Mouse (Mus musculus) splenic B cell, adult 2 months (primary cell): ENCODE results near the gene Schip1.

Experiments
- DNase-seq: peaks from one replicate; pipeline ENCODE4 v3.0.0-alpha.2; 2011; ENCODE audit warnings: low read depth, low spot score
- H3K27me3 ChIP-seq: 2 replicates; pipeline ENCODE4 v1.6.1; 2012; ENCODE audit warnings: mild to moderate bottlenecking, low read length, moderate library complexity, mixed read lengths; ENCODE audit not compliant: control insufficient read depth, poor library complexity, insufficient read depth, severe bottlenecking
- H3K36me3 ChIP-seq: 2 replicates; pipeline ENCODE4 v1.6.1; 2012; ENCODE audit warnings: mild to moderate bottlenecking, low read length, moderate library complexity, mixed read lengths; ENCODE audit not compliant: control insufficient read depth, poor library complexity, insufficient read depth, severe bottlenecking

The Schip1 gene

GRCm38 (mm10) chr3:68375100-68375508 is 310.5 kb downstream of the Schip1 start:
- H3K27me3 ChIP-seq: no peaks in the 10 kb centered on the region
- DNase-seq: no peak
- no peaks in the 10 kb centered on the region for H3K36me3 ChIP-seq

- no peak for DNase-seq
- no peaks in the 10 kb centered on the region for H3K36me3 ChIP-seq
- H3K27me3 ChIP-seq: no peaks in the 10 kb centered on the region
Observed at GRCm38 (mm10) chr3:68377452-68378198, 313.0 kb downstream of the Schip1 start.

- Histone ChIP-seq H3K27me3 (no peaks in the 10 kb centered on the region), H3K36me3 (no peaks in the 10 kb centered on the region)
- DNase-seq: no peak
Observed at GRCm38 (mm10) chr3:68378799-68379198, 314.2 kb downstream of the Schip1 start.

DNA sequence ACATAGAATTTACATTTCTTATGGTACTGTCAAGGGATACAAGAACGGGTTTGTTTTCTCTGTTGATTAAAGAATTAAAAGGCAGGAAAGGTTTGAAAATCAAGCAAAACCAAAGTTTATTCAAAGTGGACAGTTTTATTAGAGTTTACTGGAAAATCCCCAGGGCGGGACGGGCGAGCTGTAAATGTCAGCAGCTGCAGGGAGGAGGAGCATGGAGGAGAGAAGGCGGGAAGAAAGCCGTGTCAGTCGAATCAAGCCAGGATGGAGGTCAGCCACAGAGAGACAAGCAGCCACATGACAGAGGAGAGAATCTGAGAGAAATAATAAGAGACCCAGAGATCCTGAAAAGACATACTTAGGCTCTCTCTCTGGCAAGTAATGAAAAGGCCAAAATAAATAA is 314.6 kb downstream of the Schip1 start:
- H3K36me3 ChIP-seq: no peaks in the 10 kb centered on the region
- H3K27me3 ChIP-seq: no peaks in the 10 kb centered on the region
- no peak for DNase-seq

DNA sequence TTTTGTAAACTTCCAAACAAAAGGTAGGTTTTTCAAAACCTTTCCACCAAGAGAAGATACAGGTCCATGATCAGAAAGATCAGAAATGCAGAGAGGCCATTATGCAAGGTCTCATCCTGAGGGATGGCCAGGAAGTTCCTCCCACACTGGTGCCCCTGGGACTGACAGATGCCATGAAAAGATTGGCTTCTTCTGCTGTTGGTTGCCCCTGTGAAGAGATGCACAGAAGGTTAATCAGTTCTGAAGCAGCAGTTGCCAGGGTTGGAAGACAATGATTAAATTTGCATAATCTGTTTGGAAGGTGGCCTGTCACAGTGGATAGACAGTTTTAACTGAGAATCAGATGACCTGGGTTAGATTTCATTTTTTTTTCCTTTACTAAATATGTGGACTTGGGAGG is 319.1 kb downstream of the Schip1 start:
- DNase-seq: no peak
- H3K36me3 ChIP-seq: no peaks in the 10 kb centered on the region
- H3K27me3 ChIP-seq: no peaks in the 10 kb centered on the region

DNA sequence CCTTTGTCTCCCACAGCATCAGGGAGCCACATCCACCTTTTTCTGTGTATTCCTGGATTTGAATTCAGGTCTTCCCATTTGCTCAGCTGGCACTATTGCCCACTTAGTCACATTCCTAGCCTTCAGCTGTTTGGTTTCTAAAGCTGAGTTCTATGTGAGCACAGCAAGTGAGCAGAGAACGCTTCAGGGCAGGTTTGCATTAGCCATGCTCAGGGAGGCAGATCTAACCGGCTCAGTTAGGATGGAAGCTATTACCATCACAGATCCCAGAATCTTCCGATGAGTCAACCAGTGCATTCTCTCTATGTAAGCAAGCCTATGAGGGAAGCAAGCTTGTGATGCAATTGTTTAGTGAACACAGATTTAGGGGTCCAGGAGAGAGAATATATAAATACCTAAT is 320.9 kb downstream of the Schip1 start:
- Histone ChIP-seq H3K36me3 (no peaks in the 10 kb centered on the region), H3K27me3 (no peaks in the 10 kb centered on the region)
- no peak for DNase-seq

GRCm38 (mm10) chr3:68388023-68388422 is 323.4 kb downstream of the Schip1 start:
- Histone ChIP-seq H3K27me3 (no peaks in the 10 kb centered on the region), H3K36me3 (no peaks in the 10 kb centered on the region)
- no peak for DNase-seq

DNA sequence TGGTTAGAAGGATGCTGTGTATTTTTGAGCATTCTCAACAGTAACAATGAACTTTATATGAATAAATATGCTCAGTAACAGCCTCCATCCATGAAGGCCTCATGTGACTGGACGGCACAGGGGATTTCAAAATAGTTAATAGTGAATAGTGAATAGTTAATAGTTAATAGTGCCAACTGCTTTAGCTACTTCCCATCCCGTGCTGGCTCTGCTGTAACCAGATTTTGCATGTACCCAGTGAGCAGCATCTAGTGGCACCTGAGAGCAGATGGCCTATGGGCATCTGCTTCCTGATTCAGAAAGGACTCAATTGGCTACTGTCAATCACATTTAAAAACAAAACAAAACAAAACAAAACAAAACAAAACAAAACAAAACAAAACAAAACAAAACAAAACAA is 329.0 kb downstream of the Schip1 start:
- no peaks in the 10 kb centered on the region for H3K36me3 ChIP-seq
- no peaks in the 10 kb centered on the region for H3K27me3 ChIP-seq
- no peak for DNase-seq

GRCm38 (mm10) chr3:68398691-68399090 is 334.1 kb downstream of the Schip1 start:
- DNase-seq: no peak
- Histone ChIP-seq H3K27me3 (no peaks in the 10 kb centered on the region), H3K36me3 (no peaks in the 10 kb centered on the region)

DNA sequence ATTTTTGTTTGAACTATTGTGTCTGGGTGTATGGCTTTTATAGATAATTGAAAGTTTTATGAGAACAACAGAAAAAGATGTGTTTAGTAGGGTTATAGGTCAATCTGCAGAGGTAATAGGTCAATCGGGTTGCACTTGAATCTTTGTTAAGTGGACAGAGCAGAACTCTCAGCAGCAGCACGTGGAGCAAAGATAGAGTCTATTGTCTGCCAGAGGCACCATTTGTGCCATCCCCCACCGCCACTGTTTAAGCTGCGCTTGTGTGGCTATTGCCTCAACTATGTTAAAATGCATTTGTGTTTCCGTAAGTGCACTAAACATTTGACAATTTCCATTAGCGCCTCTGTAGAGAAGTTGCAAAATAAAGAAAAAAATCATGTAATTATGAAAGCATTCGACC is 335.5 kb downstream of the Schip1 start:
- no peaks in the 10 kb centered on the region for H3K36me3 ChIP-seq
- H3K27me3 ChIP-seq: no peaks in the 10 kb centered on the region
- no peak for DNase-seq

- no peaks in the 10 kb centered on the region for H3K36me3 ChIP-seq
- no peaks in the 10 kb centered on the region for H3K27me3 ChIP-seq
- no peak for DNase-seq
Observed at GRCm38 (mm10) chr3:68403343-68403742, 338.7 kb downstream of the Schip1 start.

DNA sequence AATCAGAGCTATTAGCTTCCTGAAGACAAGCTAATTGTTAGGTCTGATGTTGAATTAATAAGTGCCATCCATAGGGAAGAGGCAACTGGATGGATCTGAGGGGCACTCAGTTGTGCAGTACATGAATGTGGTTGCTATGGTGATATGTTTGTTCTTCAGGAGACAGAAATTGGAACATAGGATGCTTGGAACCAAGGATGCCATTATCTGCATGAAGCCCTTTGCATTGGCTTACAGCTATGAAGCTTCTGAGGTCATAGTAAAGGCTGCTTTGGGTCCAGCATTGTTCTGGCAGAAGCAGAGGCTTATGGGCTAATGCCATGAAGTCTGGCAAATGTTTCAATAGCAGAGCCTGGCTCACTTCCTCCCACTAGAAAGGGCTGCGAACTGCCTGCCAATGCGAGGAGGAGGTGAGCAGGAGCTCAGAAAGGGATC is 339.2 kb downstream of the Schip1 start:
- no peak for DNase-seq

DNA sequence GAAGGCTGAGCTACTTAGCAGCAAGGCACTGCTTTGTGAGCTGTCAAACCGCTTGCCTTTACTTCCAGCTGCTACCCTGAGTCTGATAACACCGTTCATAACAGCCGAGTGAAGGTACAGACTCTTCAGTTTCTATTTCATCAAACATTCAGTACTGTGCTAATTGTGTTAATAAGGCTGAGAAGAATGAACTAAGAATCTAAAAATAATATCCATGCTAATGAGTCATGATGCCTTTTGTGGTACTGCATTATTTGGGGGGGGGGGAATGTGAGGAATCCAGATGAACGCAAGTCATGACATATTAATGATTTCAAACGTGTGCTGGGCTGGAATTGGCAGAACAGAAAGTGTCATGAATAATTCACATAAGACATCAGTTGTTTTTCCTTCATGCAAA is 341.1 kb downstream of the Schip1 start:
- Histone ChIP-seq H3K36me3 (no peaks in the 10 kb centered on the region), H3K27me3 (no peaks in the 10 kb centered on the region)
- DNase-seq: no peak

More for the DNA sequence above, 339.2 kb downstream of the Schip1 start:
- no peaks in the 10 kb centered on the region for H3K27me3 ChIP-seq
- no peaks in the 10 kb centered on the region for H3K36me3 ChIP-seq

DNA sequence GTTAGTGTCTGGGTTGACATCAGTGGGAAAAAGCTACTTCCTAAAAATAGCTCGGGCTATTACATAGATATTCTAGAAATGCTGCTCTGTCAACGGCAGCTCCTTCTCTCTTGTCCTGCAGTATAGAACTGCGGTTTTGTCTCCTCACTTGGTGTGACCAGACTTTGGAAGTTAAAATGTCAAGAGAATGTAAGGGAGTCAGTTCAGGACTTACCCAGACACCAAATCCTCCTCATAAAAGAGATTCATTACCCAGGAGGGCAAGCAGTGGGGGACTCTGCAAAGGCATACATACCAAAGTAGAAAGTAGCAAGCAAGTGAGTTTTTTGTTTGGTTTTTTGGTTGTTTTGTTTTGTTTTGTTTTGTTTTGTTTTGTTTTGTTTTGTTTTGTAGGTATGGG is 347.7 kb downstream of the Schip1 start:
- Histone ChIP-seq H3K27me3 (no peaks in the 10 kb centered on the region), H3K36me3 (no peaks in the 10 kb centered on the region)
- no peak for DNase-seq

GRCm38 (mm10) chr3:68419792-68420191 is 355.2 kb downstream of the Schip1 start:
- no peak for DNase-seq
- H3K36me3 ChIP-seq: no peaks in the 10 kb centered on the region
- H3K27me3 ChIP-seq: no peaks in the 10 kb centered on the region

- H3K27me3 ChIP-seq: no peaks in the 10 kb centered on the region
- DNase-seq: no peak
- H3K36me3 ChIP-seq: no peaks in the 10 kb centered on the region
Observed at GRCm38 (mm10) chr3:68420927-68421326, 356.3 kb downstream of the Schip1 start.
